Mouse (Mus musculus) right cerebral cortex, postnatal 14 days (tissue): ENCODE data around the gene Gjd2.

ENCODE experiments used
- DNase-seq: peaks from one replicate; pipeline ENCODE4 v3.0.0; 2022

Gene Gjd2

GRCm38 (mm10) chr2:114013295-114013771 is at the start of gene Gjd2:
Gene Gjd2, minus strand, starts transcription at chr2:114013619.
- DNase-seq = peak; percentile 17

GRCm38 (mm10) chr2:114060071-114060591 is 46.7 kb upstream of the Gjd2 start:
- no peak for DNase-seq

- DNase-seq = no peak
Observed at GRCm38 (mm10) chr2:114059608-114060007, 46.2 kb upstream of the Gjd2 start.

DNA sequence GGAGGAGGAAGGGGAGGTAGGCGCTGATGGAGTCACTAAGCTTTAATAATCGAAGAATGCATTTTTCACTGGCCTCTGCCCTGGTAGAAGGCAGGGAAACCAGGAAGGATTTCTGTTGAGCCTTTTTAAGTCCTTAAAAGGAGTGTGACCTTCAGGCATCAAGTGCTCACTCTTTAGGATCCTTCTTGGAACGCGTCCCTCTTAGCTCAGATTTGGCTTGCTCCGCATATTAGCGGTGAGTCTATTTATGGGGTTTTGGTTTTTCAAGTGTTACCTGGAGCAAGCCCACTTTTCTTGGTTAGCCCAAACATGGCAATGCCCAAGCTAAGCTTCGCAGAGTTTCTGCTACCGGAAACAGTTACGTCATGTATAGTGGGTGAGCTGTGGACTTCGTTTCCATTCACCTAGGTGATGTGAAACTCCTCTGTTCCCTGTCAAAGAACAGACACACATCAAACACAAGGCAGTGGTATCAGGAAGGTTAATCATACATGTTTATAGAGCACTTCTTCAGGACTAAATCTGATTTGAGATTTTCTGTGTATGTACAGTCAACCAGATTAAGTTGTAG is 44.9 kb upstream of the Gjd2 start:
- DNase-seq = no peak

DNA sequence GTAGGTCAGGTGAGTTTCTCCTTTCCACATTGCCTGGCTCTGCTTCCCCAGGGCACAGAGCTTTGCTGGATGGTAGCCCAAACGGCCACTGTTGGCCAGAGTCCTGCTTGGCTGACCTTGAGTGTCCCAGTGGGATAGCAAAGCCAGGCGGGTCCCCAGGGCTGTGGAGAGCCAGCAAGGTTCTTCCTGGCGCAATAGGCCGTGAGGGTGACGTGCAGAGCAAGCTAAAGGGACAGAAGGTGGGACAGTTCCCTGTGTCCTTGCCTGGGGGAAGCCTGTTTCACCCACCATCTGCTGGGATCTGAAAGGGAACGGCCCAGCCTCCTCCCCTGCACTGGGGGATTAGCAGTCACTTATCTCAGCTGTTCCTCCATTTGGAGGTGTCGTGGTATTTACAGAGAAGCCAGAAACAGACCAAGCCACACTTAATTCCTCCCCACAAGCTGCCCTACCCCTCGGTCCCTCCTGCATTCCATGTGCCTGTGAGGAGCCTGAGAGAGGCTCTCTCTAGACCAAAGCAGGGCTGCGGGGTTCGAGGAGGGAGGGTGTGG is 44.0 kb upstream of the Gjd2 start:
- DNase-seq = no peak

DNA sequence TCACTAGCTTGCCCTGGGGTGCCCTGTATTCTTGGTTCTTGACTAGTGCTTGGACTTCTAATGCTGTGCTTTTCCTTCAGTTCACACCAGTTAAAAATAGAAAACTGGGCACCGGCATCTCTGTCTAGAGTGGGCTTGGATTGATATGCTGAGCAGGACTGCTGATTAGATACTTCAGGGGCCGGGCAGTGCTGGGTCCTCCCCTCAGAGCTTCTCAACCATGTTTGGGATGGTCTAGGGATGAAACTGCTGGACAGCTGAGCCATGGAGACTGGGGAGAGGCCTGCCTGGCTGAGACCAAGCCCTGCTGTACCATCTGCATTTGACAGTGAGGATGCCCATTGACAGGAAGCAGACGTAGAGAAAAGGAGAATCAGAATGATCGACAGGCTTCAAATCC is 40.7 kb upstream of the Gjd2 start:
- DNase-seq = no peak

DNA sequence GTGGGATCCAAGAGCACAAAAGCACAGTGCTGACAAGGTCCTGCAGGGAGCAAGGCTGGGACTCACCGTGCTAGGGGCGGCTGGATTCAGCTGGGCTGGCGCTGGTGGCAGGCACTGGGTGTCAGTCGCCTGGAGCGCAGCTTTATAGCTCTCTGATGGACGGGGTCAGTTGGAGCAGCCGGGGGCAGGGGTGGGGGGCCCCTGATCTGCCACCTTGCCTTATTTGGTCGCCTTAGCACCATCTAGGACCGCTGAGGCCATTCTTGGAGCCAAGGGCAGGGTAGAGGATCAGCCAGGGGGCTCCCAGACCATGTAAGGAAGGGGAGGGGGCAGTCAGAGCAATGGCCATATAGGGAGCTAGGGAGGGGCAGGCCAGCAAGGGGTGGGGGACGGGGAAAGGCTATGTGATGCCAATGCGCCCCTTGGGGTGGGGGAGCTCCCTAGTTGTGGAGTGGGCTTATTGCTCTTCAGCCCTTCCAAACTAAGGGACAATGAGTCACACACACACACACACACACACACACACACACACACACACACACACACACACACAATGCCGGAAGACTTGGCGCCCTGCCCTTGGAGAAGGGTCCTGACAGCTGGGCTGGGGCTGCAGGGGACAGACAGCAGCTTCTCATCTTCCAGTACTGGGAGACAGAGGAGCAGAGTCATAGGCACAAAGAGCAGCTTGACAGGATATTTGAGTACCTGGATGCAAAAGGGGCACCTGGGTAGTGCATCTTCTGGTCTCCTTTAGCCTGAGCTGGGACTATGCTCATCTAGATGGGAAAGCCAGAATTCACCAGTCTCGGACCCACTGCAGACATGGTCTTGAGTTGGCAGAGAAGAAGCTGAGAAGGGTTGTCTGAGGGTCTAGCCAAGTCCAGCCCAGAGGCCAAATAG is 39.5 kb upstream of the Gjd2 start, which contains the start of gene Actc1:
Actc1 (minus strand) TSS at position 853 of the 903 bp plus-strand sequence.
- no peak for DNase-seq

GRCm38 (mm10) chr2:114051871-114052241 is 38.4 kb upstream of the Gjd2 start:
- DNase-seq = no peak

- no peak for DNase-seq
Observed at GRCm38 (mm10) chr2:114051111-114051870, 37.9 kb upstream of the Gjd2 start.

- no peak for DNase-seq
Observed at GRCm38 (mm10) chr2:114050150-114050549, 36.7 kb upstream of the Gjd2 start.

DNA sequence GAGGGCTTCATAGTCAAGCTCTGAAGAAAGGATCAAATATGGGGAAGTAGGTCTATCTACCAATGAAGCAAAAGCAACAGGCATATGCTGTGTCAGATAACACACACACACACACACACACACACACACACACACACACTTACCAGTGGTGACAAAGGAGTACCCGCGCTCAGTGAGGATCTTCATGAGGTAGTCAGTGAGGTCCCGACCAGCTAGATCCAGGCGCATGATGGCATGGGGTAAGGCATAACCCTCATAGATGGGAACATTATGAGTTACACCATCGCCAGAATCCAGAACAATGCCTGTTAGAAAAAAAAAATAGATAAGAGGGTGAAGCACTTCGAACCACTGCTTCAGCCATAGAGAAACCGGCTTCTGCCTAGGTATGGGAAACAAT is 36.0 kb upstream of the Gjd2 start:
- DNase-seq = no peak

GRCm38 (mm10) chr2:114047960-114048611 is 34.7 kb upstream of the Gjd2 start:
- no peak for DNase-seq

- DNase-seq = no peak
Observed at GRCm38 (mm10) chr2:114046151-114046664, 32.8 kb upstream of the Gjd2 start.

- DNase-seq = no peak
Observed at GRCm38 (mm10) chr2:114037926-114038325, 24.5 kb upstream of the Gjd2 start.

GRCm38 (mm10) chr2:114032259-114032658 is 18.8 kb upstream of the Gjd2 start:
- no peak for DNase-seq

GRCm38 (mm10) chr2:114023383-114023782 is 10.0 kb upstream of the Gjd2 start:
- no peak for DNase-seq

DNA sequence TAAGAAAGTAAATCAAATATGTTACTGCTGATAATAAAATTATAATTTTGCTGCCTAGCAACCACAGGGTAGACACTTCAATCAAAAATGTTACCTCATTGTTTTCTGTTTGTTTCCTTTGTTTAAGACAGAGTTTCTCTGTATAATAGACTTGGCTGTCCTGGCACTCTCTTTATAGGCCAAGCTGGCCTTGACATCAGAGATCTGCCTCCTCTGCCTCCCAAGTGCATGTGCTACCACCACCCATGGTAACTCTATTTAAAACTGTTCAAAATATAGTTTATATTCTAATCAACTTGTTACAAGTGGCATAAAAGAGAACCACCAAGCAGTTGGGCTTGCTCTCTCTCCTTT is 6.8 kb upstream of the Gjd2 start:
- DNase-seq = no peak

DNA sequence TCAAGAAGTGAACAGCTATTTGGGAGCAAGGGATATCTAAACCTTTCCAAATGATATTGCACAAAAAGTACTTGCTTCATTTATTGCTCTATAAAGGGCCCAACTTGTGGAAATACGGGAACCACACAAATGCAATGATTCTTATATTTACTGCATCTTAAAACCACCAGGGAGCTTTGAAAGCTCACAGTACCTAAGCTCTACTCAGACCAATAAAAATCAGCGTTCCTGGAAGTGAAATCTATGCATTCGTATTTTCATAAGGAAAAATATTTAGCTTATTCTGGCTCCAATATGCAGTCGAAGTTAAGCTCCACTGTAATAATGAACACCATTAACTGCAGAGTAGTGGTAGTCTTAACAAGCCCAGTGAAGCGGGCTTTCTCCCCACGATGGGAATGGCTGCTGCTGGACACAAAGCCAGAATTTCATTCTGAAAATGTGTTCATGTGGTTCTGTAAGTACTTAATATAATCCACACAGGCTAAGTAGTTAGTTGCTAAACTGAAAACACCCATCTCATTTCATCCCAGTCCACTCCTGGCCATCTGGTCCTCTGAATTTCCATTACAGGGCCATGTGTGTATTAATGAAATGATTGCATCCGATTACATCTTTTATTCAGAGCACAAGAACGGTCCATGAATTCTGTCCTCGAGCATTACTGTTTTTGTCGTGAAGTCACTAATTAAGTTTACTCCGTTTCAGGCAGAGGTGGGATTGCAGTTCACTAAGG is 6.2 kb upstream of the Gjd2 start:
- DNase-seq = no peak

DNA sequence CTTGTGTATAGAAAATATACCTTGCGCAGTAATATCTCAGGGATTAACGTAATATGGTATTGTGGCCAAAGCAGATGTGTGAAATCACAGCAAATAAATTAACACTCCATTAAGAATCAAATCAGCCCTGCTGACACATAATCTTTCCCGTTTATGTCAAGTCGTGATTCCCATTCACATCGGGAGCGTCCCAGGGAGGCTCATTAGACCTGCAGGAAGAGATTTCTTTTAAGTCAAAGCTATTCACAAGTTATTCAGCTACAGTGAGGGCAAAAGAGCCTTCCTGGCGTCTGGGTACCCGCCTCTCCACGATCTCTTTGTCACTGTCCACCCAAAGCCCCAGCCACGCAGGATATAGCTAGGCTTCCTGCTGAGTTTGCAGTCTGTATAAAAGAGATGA is 4.7 kb upstream of the Gjd2 start:
- DNase-seq = no peak

- DNase-seq = no peak
Observed at GRCm38 (mm10) chr2:114014839-114015238, 1.4 kb upstream of the Gjd2 start.

- DNase-seq = no peak
Observed at GRCm38 (mm10) chr2:114013846-114014245, 427 bp upstream of the Gjd2 start.
